Mouse (Mus musculus) thymus, adult 18-20 months (tissue): ENCODE data around the gene Tmem28.

ENCODE experiments used
- DNase-seq, 2 experiments: peaks; one replicate each; pipeline ENCODE4 v3.0.0; 2022; ENCODE audit warnings: mixed read lengths in 2 of 2

Tmem28 gene

GRCm38 (mm10) chrX:99820790-99821395, at the start of gene Tmem28:
Gene Tmem28 (plus strand): TSS chrX:99821021.
- no peak for DNase-seq

DNA sequence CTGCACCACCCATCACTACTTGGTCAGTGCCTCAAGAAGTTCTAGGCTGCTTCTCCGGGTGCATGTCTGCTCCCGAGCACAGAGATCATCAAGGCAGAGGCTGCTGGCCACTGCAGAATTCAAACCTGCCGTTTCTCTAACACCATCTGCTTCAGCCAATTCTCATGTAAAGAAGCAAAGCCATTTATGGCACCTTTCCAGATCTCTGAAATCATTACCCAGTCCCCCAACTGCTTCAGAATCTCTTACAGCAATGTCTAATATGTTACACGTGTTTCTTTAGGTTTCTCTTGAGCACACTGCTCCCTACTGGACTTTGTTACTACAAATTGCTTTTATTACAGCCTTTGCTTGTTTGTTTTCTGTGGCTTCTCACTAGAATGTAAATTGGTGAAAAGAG, 40.5 kb upstream of the Tmem28 start:
- no peak for DNase-seq

DNA sequence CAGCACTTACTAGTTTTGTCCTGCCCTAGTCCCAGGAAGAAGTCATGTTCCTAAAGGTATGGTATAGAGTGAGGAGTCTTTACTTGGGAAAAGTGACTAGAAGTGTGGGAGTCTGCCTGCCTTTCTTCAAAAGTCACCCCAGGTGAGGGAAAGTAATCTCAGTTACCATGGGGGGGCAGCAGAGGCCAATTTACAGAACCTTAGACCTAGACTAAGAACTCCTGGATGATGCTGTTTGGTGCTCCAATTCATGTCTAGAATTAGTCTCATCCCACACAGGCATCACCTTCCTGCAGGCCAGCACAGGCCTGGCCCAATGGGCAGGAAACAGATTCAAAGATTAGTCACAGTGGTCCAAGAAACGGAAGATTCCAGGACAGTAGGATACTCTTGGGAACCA, 12.4 kb upstream of the Tmem28 start:
- DNase-seq: no peak

DNA sequence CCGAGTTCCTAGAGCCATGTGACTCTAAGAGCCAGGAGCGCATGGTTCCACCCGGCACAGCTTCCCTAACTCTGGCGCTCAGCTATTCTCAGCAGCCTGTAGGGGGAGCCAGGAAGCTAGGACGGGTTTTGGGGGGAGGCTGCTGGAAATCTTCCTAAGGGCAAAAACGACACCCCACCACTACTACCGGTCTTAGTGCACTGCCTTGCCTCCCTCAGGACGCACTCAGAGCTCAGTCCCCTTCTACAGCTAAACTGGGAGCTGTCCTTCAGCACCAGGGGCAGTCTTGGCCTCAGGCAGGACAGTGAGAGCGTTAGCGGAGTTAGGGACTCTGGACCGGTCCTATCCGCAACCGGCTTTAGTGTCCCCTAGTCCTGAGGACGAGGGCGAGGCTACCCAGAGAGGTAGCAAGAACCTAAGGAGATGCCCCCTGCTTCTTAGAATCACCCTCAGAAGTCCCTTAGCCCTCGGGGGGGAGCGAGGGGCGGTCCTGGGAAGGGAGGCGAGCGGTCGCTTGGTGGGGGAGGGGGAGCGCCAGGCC, 1.4 kb upstream of the Tmem28 start:
- no peak for DNase-seq

- DNase-seq: no peak
Observed at GRCm38 (mm10) chrX:99819936-99820789, 658 bp upstream of the Tmem28 start.

DNA sequence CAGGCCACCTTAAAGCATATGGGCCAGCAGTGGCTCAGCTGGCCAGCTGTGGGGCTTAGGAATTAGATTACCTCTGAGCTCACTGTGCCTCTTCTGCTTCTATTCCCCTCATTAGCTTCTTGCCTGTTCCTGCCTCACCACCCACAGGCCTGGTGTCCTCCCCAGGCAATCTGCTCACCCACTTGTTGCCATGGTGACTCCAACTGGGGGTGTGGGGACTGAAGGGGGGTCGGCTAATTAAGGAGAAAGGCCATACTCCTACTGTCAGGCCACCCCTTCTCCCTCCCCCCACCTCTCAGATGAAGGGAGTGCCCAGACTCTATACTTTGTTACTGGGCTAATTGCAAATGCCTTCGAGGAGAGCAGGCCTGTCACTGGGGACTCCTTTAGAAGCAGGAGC, 21.3 kb downstream of the Tmem28 start:
- no peak for DNase-seq

DNA sequence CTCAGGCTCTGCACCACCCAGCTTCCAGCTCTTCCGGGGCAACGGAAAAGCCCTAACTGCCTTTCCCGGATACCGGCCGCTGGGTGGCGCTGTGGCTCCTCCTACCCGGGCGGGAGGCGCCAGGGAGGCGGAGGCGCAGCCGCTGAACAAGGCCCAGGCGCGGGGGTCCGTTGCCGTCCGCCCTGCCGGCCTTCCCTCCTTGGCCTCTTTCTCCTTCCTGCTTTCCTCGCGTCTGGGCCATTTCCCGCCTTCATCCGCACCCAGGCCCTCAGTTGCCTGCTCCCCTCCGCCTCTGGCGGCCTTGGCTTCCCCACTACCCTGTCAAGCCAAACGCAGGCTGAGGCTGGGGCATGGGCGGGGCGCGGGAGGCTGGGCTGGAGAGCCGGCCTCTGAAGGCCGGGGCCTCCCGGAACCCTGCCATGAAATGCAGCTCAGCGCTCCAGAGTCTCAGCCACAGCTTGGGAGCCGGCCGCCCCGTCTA, 32.5 kb downstream of the Tmem28 start:
- peak; percentile 9 to 13 for DNase-seq

DNA sequence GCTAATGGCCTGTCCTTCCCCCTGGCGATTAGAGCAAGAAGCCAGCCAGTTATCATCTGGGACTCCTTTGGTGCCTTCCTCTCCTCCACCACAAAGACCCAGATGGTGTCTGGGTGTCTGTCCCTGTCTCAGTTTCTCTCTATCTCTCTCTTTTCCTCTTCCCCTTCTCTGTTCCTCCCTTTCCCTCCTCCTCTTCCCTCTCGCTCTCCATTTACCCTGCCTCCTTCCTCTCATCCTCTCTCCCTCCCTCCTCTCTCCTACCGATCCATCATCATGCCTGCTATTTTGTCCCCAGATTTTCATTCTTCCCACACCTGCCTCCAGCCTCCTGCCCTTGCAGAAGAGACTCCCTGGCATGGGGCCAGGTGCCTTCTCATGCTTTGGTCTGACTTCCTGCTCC, 33.0 kb downstream of the Tmem28 start:
- DNase-seq: no peak

- DNase-seq: no peak
Observed at GRCm38 (mm10) chrX:99872228-99872627, 51.4 kb downstream of the Tmem28 start.

- DNase-seq: no peak
Observed at GRCm38 (mm10) chrX:99872632-99873201, 51.9 kb downstream of the Tmem28 start.

GRCm38 (mm10) chrX:99873259-99873919, 52.6 kb downstream of the Tmem28 start:
- DNase-seq: no peak

- DNase-seq: no peak
Observed at GRCm38 (mm10) chrX:99873920-99874296, 53.1 kb downstream of the Tmem28 start.

DNA sequence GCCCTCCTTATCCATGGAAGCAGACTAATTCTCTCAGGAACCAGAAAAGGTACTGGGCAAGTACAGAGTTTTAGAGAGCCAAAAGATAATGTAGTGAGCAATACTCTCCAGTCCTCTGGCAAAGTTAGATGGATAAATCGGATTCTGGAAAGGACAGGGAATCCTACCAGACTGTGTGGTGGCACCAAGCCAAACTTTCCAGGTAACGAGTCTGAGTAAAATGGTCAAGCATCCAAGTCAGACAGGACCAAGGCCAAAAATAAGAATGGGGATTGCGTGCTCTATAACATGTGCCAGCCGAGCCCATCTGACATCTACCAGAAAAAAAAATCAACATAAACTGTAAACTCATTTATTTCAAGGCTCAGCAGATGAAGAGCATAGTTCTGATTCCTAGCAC, 56.0 kb downstream of the Tmem28 start:
- DNase-seq: no peak

GRCm38 (mm10) chrX:99883396-99883795, 62.6 kb downstream of the Tmem28 start:
- no peak for DNase-seq
